Mouse (Mus musculus) liver (tissue): ENCODE measurements around the gene Clec1a.
A peak's percentile ranks its signal among the peaks of the same experiment; 100 is the strongest.
"Not testable (repeated sequence)": the region's sequence is repeated elsewhere in the genome, so short reads cannot be mapped to it uniquely, and the experiment has no call there.

Experiments
- DNase-seq: peaks from one replicate; pipeline ENCODE4 v3.0.0-alpha.2; 2020; ENCODE audit warnings: mixed read lengths

The Clec1a gene

GRCm38 (mm10) chr6:129451411-129452039 lies at the start of gene Clec1a:
Gene Clec1a (minus strand): TSS chr6:129452000.
- peak; percentile 7 for DNase-seq

- not testable (repeated sequence) for DNase-seq
Measured at GRCm38 (mm10) chr6:129499516-129499915, 47.7 kb upstream of the Clec1a start.

- no peak for DNase-seq
Measured at GRCm38 (mm10) chr6:129497345-129498218, 45.8 kb upstream of the Clec1a start.

GRCm38 (mm10) chr6:129494924-129495323 lies 43.1 kb upstream of the Clec1a start:
- no peak for DNase-seq

GRCm38 (mm10) chr6:129480089-129480958 lies 28.5 kb upstream of the Clec1a start:
- DNase-seq = no peak

- DNase-seq = no peak
Measured at GRCm38 (mm10) chr6:129476404-129477126, 24.8 kb upstream of the Clec1a start.

GRCm38 (mm10) chr6:129472627-129473026 lies 20.8 kb upstream of the Clec1a start:
- DNase-seq = no peak

- no peak for DNase-seq
Measured at GRCm38 (mm10) chr6:129471386-129471785, 19.6 kb upstream of the Clec1a start.

- DNase-seq = no peak
Measured at GRCm38 (mm10) chr6:129449743-129450142, 2.1 kb downstream of the Clec1a start.

- no peak for DNase-seq
Measured at GRCm38 (mm10) chr6:129438033-129438432, 13.8 kb downstream of the Clec1a start.

GRCm38 (mm10) chr6:129436025-129436424 lies 15.8 kb downstream of the Clec1a start:
- no peak for DNase-seq

GRCm38 (mm10) chr6:129434239-129434638 lies 17.6 kb downstream of the Clec1a start:
- no peak for DNase-seq

GRCm38 (mm10) chr6:129427281-129427680 lies 24.5 kb downstream of the Clec1a start:
- no peak for DNase-seq

GRCm38 (mm10) chr6:129425812-129426211 lies 26.0 kb downstream of the Clec1a start:
- DNase-seq = no peak

GRCm38 (mm10) chr6:129425217-129425616 lies 26.6 kb downstream of the Clec1a start:
- no peak for DNase-seq

GRCm38 (mm10) chr6:129423734-129424072 lies 28.1 kb downstream of the Clec1a start:
- DNase-seq = peak; percentile 65

GRCm38 (mm10) chr6:129423040-129423733 lies 28.6 kb downstream of the Clec1a start:
- DNase-seq = peak; percentile 28

- DNase-seq = no peak
Measured at GRCm38 (mm10) chr6:129422311-129422710, 29.5 kb downstream of the Clec1a start.

- no peak for DNase-seq
Measured at GRCm38 (mm10) chr6:129414177-129414576, 37.6 kb downstream of the Clec1a start.

GRCm38 (mm10) chr6:129408562-129408961 lies 43.2 kb downstream of the Clec1a start, which contains the start of gene Clec9a:
Gene Clec9a (plus strand): TSS chr6:129408862.
- no peak for DNase-seq

GRCm38 (mm10) chr6:129407324-129407723 lies 44.5 kb downstream of the Clec1a start:
- DNase-seq = no peak

- DNase-seq = no peak
Measured at GRCm38 (mm10) chr6:129405999-129406398, 45.8 kb downstream of the Clec1a start.
